Mouse (Mus musculus): ENCODE results near the gene Atp2b1. TPM values are rescaled to one million over a fixed set of nuclear protein-coding genes. Genes with fewer than 3 reads are reported as not detected.

Atp2b1 gene
- total and polyA plus RNA-seq, 3 experiments = 23.5 to 26.6 TPM; not detected in 1

DNA sequence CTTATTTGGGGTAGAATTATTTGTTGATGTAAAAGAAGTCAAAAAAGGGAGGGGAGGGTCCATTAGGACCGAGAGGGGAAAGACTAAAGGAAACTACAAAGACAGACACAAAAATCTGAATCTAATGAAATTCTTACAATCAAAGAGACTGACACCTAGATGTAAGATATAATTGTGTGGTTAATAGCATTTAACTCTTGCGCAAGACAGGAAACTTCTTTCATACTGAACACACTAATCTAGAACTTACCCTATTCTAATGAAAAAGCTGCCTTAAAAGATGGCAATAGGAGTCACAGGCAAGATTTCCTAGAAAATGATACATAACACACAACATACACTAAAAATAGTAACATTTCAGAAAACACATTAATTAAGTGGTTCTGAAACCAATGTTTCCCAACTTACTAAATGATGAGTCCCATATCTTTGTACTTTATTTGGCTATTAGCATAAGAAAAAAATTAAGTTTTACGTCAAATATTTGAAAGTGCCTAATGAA, 27.4 kb upstream of the Atp2b1 start:
- TF ChIP-seq MAX (IDR thresholded peaks at IDR 0.05; ENCODE audit: low read length) = no peak
- 0 out of 2 replicates have a peak, but pooled peaks have one; percentile 27 for TF ChIP-seq RCOR1 (IDR thresholded peaks at IDR 0.05; ENCODE audit: low read depth, low read length)
- no peak for TF ChIP-seq POLR2AphosphoS5 (IDR thresholded peaks at IDR 0.05; ENCODE audit: borderline replicate concordance, low read depth, low read length)
- no peak for TF ChIP-seq UBTF (IDR thresholded peaks at IDR 0.05; ENCODE audit: borderline replicate concordance, insufficient read depth, low read depth, low read length)
- TF ChIP-seq E2F4 (IDR thresholded peaks at IDR 0.05; ENCODE audit: borderline replicate concordance, low read depth, low read length) = no peak
- TF ChIP-seq MXI1 (IDR thresholded peaks at IDR 0.05; ENCODE audit: low read depth, low read length) = no peak
- no peak for DNase-seq (ENCODE audit: low read depth, low spot score)
- Histone ChIP-seq H3K4me3 (ENCODE audit: control insufficient read depth in 1 of 2, insufficient read depth in 1 of 2, low read depth in 2 of 2, low read length in 2 of 2) (no peak overlapping the region), H3K9me3 (replicated peaks; ENCODE audit: insufficient read depth, low read length) (no peaks in the 10 kb centered on the region), H3K36me3 (ENCODE audit: control insufficient read depth in 1 of 2, insufficient read depth in 2 of 2, low read length in 2 of 2) (peaks cover 0 to 4% of the 10 kb centered on the region in 2 experiments; a peak in 1 of 4 replicates), H3K27me3 (ENCODE audit: control insufficient read depth in 1 of 2, insufficient read depth in 2 of 2, low read length in 2 of 2) (no peaks in the 10 kb centered on the region), H3K79me2 (ENCODE audit: control insufficient read depth, insufficient read depth, low read length, poor library complexity) (no peaks in the 10 kb centered on the region), H3K9ac (ENCODE audit: control insufficient read depth, low read depth, low read length, poor library complexity, severe bottlenecking) (no peak overlapping the region), H3K27ac (ENCODE audit: control insufficient read depth, low read depth, low read length) (no peak overlapping the region), H3K4me1 (ENCODE audit: control insufficient read depth in 1 of 2, insufficient read depth in 2 of 2, low read length in 2 of 2) (peaks cover 0 to 3% of the 10 kb centered on the region in 2 experiments; a peak in 1 of 4 replicates)

- Histone ChIP-seq H3K36me3 (ENCODE audit: control insufficient read depth in 1 of 2, insufficient read depth in 2 of 2, low read length in 2 of 2) (peaks cover 0 to 4% of the 10 kb centered on the region in 2 experiments; a peak in 1 of 4 replicates), H3K27me3 (ENCODE audit: control insufficient read depth in 1 of 2, insufficient read depth in 2 of 2, low read length in 2 of 2) (no peaks in the 10 kb centered on the region), H3K4me3 (ENCODE audit: control insufficient read depth in 1 of 2, insufficient read depth in 1 of 2, low read depth in 2 of 2, low read length in 2 of 2) (no peak overlapping the region), H3K27ac (ENCODE audit: control insufficient read depth, low read depth, low read length) (no peak overlapping the region), H3K9me3 (replicated peaks; ENCODE audit: insufficient read depth, low read length) (no peaks in the 10 kb centered on the region), H3K79me2 (ENCODE audit: control insufficient read depth, insufficient read depth, low read length, poor library complexity) (no peaks in the 10 kb centered on the region), H3K4me1 (ENCODE audit: control insufficient read depth in 1 of 2, insufficient read depth in 2 of 2, low read length in 2 of 2) (peaks cover 0 to 3% of the 10 kb centered on the region in 2 experiments; a peak in 1 of 4 replicates), H3K9ac (ENCODE audit: control insufficient read depth, low read depth, low read length, poor library complexity, severe bottlenecking) (no peak overlapping the region)
- TF ChIP-seq MAX (IDR thresholded peaks at IDR 0.05; ENCODE audit: low read length) (no peak), ZMIZ1 (IDR thresholded peaks at IDR 0.05; ENCODE audit: low read depth, low read length) (no peak), CHD1 (IDR thresholded peaks at IDR 0.05; ENCODE audit: low read depth, low read length) (no peak)
- no peak for DNase-seq (ENCODE audit: low read depth, low spot score)
Observed at GRCm38 (mm10) chr10:98891361-98891760, 22.8 kb upstream of the Atp2b1 start.

DNA sequence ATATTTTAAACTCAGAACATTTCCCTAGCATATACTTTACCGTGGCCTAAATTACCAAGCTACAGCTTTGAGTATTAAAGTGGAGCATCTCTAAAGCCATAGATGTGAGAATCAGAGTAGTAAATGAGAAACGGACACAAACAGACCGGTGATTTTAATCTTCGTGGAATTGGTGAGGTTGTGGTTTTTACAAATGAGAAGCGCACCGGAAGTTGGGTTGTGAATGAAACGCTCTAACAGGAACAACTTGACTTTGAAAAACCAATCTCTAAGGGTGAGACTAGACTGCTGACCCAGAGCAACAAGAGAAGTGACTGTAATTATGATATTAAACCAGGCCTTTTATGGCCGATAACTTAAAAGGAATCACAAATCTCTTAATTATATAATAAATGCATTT, 16.7 kb upstream of the Atp2b1 start:
- Histone ChIP-seq H3K4me1 (ENCODE audit: control insufficient read depth in 1 of 2, insufficient read depth in 2 of 2, low read length in 2 of 2) (peaks cover 3 to 6% of the 10 kb centered on the region in 2 experiments), H3K79me2 (ENCODE audit: control insufficient read depth, insufficient read depth, low read length, poor library complexity) (no peaks in the 10 kb centered on the region)

More for the DNA sequence above, 16.7 kb upstream of the Atp2b1 start:
- no peaks in the 10 kb centered on the region for H3K27me3 ChIP-seq (ENCODE audit: control insufficient read depth in 1 of 2, insufficient read depth in 2 of 2, low read length in 2 of 2)
- no peak overlapping the region for H3K4me3 ChIP-seq (ENCODE audit: control insufficient read depth in 1 of 2, insufficient read depth in 1 of 2, low read depth in 2 of 2, low read length in 2 of 2)
- H3K27ac ChIP-seq (ENCODE audit: control insufficient read depth, low read depth, low read length) = no peak overlapping the region
- no peak for TF ChIP-seq JUND (IDR thresholded peaks at IDR 0.05; ENCODE audit: low read depth, low read length)
- no peak for TF ChIP-seq KAT2A (conservative IDR thresholded peaks at IDR 0.05; ENCODE audit: low read depth, low read length)
- TF ChIP-seq NRF1 (IDR thresholded peaks at IDR 0.05; ENCODE audit: insufficient read depth, low read depth, low read length, poor library complexity, severe bottlenecking) = no peak
- no peak for TF ChIP-seq CHD1 (IDR thresholded peaks at IDR 0.05; ENCODE audit: low read depth, low read length)
- TF ChIP-seq MYC (IDR thresholded peaks at IDR 0.05; ENCODE audit: low read depth, low read length) = no peak
- no peak for TF ChIP-seq ZMIZ1 (IDR thresholded peaks at IDR 0.05; ENCODE audit: low read depth, low read length)
- no peak for TF ChIP-seq CHD2 (IDR thresholded peaks at IDR 0.05; ENCODE audit: low read length)
- no peak for TF ChIP-seq EP300 (IDR thresholded peaks at IDR 0.05; ENCODE audit: low read depth in 1 of 2, low read length in 2 of 2)
- TF ChIP-seq POLR2AphosphoS2 (IDR thresholded peaks at IDR 0.05; ENCODE audit: low read length) = no peak
- no peak for TF ChIP-seq POLR2A (IDR thresholded peaks at IDR 0.05; ENCODE audit: control insufficient read depth in 1 of 2, insufficient read depth in 1 of 2, low read depth in 1 of 2, low read length in 2 of 2, poor library complexity in 1 of 2)
- TF ChIP-seq BHLHE40 (IDR thresholded peaks at IDR 0.05; ENCODE audit: borderline replicate concordance, low read depth, low read length) = no peak
- TF ChIP-seq HCFC1 (IDR thresholded peaks at IDR 0.05; ENCODE audit: low read depth, low read length) = no peak
- TF ChIP-seq MAFK (IDR thresholded peaks at IDR 0.05; ENCODE audit: borderline replicate concordance, low read depth, low read length) = no peak
- TF ChIP-seq CTCF (IDR thresholded peaks at IDR 0.05 in 2 of 3, conservative IDR thresholded peaks at IDR 0.05 in 1 of 3; ENCODE audit: control insufficient read depth in 1 of 3, insufficient read depth in 1 of 3, low read depth in 2 of 3, low read length in 3 of 3, poor library complexity in 1 of 3, severe bottlenecking in 1 of 3) = no peak
- peaks cover 0 to 7% of the 10 kb centered on the region in 2 experiments; a peak in 2 of 4 replicates for H3K36me3 ChIP-seq (ENCODE audit: control insufficient read depth in 1 of 2, insufficient read depth in 2 of 2, low read length in 2 of 2)
- no peak for DNase-seq (ENCODE audit: low read depth, low spot score)
- no peaks in the 10 kb centered on the region for H3K9me3 ChIP-seq (replicated peaks; ENCODE audit: insufficient read depth, low read length)
- no peak overlapping the region for H3K9ac ChIP-seq (ENCODE audit: control insufficient read depth, low read depth, low read length, poor library complexity, severe bottlenecking)
